Mouse (Mus musculus) midbrain, embryonic 16.5 days (tissue): ENCODE measurements around the gene Cbx4. TPM values are rescaled to one million over a fixed set of nuclear protein-coding genes. Genes with fewer than 3 reads are reported as not detected.
A peak's percentile ranks its signal among the peaks of the same experiment; 100 is the strongest.

Experiments
- ATAC-seq: fragments of 200-750 bp; cut with Nextera tagmentation; 2 replicates; pipeline ENCODE4 v1.8.0; 2017; ENCODE audit warnings: moderate TSS enrichment
- H3K27ac ChIP-seq: fragments of 300-500 bp; sonication (generic); 2 replicates; pipeline ENCODE4 v1.5.1; 2014; ENCODE audit warnings: mild to moderate bottlenecking, low read length, mixed read lengths
- H3K27me3 ChIP-seq: fragments of 300-500 bp; sonication (generic); 2 replicates; pipeline ENCODE4 v1.6.1; 2014; ENCODE audit warnings: low read depth, low read length, mixed read lengths; ENCODE audit not compliant: control insufficient read depth, insufficient read depth
- H3K36me3 ChIP-seq: fragments of 300-500 bp; sonication (generic); 2 replicates; pipeline ENCODE4 v1.6.1; 2014; ENCODE audit warnings: mild to moderate bottlenecking, low read length, moderate library complexity, mixed read lengths; ENCODE audit not compliant: control insufficient read depth, insufficient read depth
- H3K4me1 ChIP-seq: fragments of 300-500 bp; sonication (generic); 2 replicates; pipeline ENCODE4 v1.6.1; 2014; ENCODE audit warnings: mild to moderate bottlenecking, low read length, mixed read lengths; ENCODE audit not compliant: control insufficient read depth, insufficient read depth
- H3K4me2 ChIP-seq: fragments of 300-500 bp; sonication (generic); 2 replicates; pipeline ENCODE4 v1.6.1; 2014; ENCODE audit warnings: mild to moderate bottlenecking, low read length, mixed read lengths
- H3K4me3 ChIP-seq: fragments of 300-500 bp; sonication (generic); 2 replicates; pipeline ENCODE4 v1.5.1; 2014; ENCODE audit warnings: low read depth, mild to moderate bottlenecking, low read length, moderate library complexity, mixed read lengths
- H3K9ac ChIP-seq: fragments of 300-500 bp; sonication (generic); 2 replicates; pipeline ENCODE4 v1.6.1; 2014; ENCODE audit warnings: low read depth, low read length, mixed read lengths
- H3K9me3 ChIP-seq: fragments of 300-500 bp; sonication (generic); replicated peaks from 2 replicates; pipeline ENCODE4 v1.6.1; 2014; ENCODE audit warnings: mild to moderate bottlenecking, low read length, mixed read lengths; ENCODE audit not compliant: control insufficient read depth, poor library complexity, severe bottlenecking
- WGBS: fragments of 180-500 bp; shearing (Covaris S2); extraction: QIAGEN DNeasy Blood & Tissue Kit; methylation state at CpG from one replicate; pipeline ENCODE4 v1.1.7; 2014; 5-methylcytosine and 5-hydroxymethylcytosine counted together
- polyA plus RNA-seq: library from polyadenylated mRNA; unstranded; fragments of >200 nt; fragmentation: Nextera tagmentation; extraction: Ambion mirVana; gene quantifications from 2 replicates; pipeline ENCODE4 v1.2.1, GENCODE M21; 2015

Cbx4 gene
- polyA plus RNA-seq, 1 experiment from 2014 or later = 25.6 TPM

DNA sequence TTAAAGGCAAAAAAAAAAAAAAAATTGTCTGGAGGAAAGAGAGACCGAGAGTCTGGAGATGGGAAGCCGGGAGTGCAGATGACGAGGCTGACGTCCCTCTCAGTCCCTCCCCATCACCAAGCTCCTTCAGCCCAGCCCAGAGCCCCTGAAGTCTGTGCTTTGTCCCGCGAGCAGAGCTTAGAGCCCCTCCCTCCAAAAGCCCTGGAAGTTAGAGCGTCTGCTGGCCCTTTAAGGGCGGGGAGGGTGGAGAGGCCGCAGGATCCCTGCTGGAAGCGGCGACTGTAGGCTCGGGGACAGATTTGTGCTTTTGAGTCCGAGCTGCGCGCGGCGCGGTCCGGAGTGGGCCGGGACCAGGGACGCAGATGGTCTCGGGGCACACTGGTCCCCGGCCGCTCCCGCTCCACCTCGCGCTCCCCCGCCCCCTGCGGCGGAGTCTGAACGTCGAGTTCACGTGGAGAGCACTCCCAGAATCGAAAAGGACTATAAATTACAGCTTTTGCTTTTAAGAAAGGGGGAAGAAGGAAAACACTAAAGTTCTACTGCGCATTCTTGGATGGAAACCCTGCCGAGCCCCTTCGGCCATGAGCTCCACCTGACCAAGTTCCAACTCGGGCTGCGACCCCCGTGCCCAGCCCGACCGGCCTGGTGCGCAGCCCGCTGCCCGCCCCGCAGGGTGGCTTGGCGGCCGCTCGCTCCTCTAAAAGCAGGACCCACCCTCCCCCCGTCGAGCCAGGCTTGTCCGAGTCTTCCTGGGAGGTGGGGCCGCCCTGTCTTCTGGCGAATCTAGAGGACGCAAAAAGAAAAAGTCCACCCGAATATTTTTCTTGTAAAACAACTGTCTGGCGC is 48.9 kb downstream of the Cbx4 start:
- no peaks in the 10 kb centered on the region for H3K9me3 ChIP-seq
- H3K4me2 ChIP-seq = peak overlapping the region; percentile 64
- peaks cover 53% of the 10 kb centered on the region for H3K4me1 ChIP-seq
- ATAC-seq = no peak
- peak overlapping the region; percentile 55 for H3K9ac ChIP-seq
- 0 out of 2 replicates have a peak, but pooled peaks cover 5% of the 10 kb centered on the region for H3K36me3 ChIP-seq
- WGBS = 6% methylated on average over 57 of the region's 57 CpGs
- peaks cover 31% of the 10 kb centered on the region for H3K27me3 ChIP-seq
- H3K27ac ChIP-seq = no peak overlapping the region
- peak overlapping the region; percentile 39 for H3K4me3 ChIP-seq

DNA sequence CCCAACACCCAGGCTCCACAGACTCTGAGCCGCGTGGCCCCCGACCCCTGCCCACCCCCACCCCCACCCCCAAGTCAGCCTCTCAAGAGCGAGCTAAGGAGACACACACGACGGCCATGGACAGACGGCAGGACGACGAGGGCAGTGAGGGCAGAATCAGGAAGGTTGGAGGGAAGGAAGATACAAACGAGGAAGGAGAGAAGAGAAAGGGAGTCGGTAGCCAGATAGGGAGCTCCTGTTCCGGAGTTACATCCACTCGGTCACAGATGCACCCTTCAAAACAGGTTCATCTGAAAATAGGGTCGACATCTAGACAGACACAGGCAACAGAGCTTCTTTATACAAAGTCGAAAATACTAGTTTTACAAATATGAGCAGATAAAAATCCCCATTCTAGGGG is 49.6 kb downstream of the Cbx4 start:
- H3K9me3 ChIP-seq = no peaks in the 10 kb centered on the region
- no peak overlapping the region for H3K4me3 ChIP-seq
- ATAC-seq = no peak
- H3K4me2 ChIP-seq = no peak overlapping the region
- no peak overlapping the region for H3K27ac ChIP-seq
- 0 out of 2 replicates have a peak, but pooled peaks cover 5% of the 10 kb centered on the region for H3K36me3 ChIP-seq
- 12% methylated on average over 15 of the region's 15 CpGs for WGBS
- no peak overlapping the region for H3K9ac ChIP-seq
- H3K4me1 ChIP-seq = peaks cover 47% of the 10 kb centered on the region
- H3K27me3 ChIP-seq = peaks cover 31% of the 10 kb centered on the region

DNA sequence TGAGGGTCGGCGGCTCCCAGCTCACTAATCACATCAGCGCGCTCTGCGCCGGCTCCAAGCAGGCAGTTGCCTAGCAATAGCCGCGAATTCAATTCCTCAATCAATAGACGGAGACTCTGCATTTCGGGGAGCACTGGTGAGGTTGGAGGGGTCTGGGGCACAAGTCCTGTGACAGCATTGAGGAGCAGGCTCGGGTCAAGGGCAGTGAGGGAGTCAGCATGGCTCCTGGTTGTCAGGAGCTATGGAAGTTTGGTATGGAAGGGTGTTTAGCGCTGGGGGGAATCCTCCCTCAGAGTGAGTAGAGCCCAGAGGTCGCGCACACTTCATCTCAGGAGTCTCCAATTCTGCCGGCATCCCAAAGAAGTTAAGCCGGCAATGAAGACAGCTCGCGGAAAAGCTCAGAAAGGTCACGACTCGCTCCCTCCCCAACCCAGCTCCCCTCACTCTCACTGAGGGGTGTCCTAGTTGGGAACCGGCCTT is 50.3 kb downstream of the Cbx4 start:
- peak overlapping the region; percentile 20; the same call in 1 of the 2 replicates for H3K4me2 ChIP-seq
- H3K27ac ChIP-seq = no peak overlapping the region
- peaks cover 31% of the 10 kb centered on the region for H3K27me3 ChIP-seq
- no peaks in the 10 kb centered on the region for H3K9me3 ChIP-seq
- ATAC-seq = no peak
- WGBS = 5% methylated on average over 21 of the region's 21 CpGs
- 0 out of 2 replicates have a peak, but pooled peaks cover 5% of the 10 kb centered on the region for H3K36me3 ChIP-seq
- no peak overlapping the region for H3K9ac ChIP-seq
- H3K4me1 ChIP-seq = peaks cover 47% of the 10 kb centered on the region
- peak overlapping the region; percentile 8 for H3K4me3 ChIP-seq

DNA sequence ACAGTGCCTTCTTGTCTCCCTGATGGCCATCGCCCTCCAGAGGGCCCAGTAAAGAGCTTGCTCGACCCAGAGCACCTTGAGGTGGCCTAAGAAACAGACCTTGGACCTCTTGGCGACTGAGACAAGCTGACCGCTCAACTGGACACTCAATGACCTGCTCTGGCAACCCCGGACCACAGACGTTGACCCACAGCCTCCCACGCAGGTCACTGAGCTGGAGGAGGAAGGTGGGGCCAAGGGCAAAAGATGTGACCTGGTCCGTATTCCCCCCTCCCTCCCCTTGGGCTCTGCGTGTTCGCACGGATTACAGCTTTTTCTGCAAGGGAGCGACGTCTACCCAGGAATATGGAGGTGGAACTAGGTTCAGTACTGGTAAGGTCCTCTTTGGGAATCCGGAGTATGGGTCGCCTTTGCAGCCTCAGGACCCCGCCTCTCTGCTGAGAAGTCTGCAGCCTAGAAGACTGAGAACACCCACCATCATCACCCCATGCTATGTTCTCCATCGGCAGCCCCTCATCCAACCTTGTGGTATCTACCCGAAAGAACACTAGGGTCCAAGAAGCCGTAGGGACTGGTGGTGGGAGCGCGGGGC is 50.8 kb downstream of the Cbx4 start:
- peaks cover 31% of the 10 kb centered on the region for H3K27me3 ChIP-seq
- H3K4me1 ChIP-seq = peaks cover 47% of the 10 kb centered on the region
- no peak for ATAC-seq
- H3K27ac ChIP-seq = no peak overlapping the region
- H3K9ac ChIP-seq = no peak overlapping the region
- H3K4me3 ChIP-seq = peak overlapping the region; percentile 8
- H3K36me3 ChIP-seq = peaks cover 9% of the 10 kb centered on the region; the same call in 1 of the 2 replicates
- WGBS = 5% methylated on average over 21 of the region's 21 CpGs
- H3K4me2 ChIP-seq = peak overlapping the region; percentile 20; the same call in 1 of the 2 replicates
- no peaks in the 10 kb centered on the region for H3K9me3 ChIP-seq

DNA sequence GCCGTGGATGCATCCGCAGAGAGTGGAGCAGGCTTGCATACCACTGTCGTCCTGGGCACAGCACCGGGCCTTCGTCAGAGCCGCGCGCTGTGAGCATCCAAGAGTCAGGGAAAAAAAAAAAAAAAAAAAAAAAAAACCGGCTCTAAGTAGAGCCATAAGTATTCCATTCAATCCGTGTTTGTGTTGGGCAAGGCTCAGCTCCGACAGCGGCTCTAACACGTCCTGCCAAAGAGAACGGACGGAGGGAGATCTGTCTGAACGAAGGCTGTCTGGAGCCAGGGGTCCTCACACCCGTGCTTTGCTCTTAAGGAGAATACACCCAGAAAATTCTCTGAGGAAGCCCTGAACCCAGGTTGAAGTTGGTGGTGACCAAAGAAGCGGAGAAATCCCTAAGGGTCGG is 51.4 kb downstream of the Cbx4 start:
- Histone ChIP-seq H3K4me1 (peaks cover 43% of the 10 kb centered on the region), H3K27me3 (peaks cover 31% of the 10 kb centered on the region), H3K9me3 (no peaks in the 10 kb centered on the region), H3K36me3 (peaks cover 9% of the 10 kb centered on the region; the same call in 1 of the 2 replicates), H3K4me3 (no peak overlapping the region), H3K27ac (no peak overlapping the region), H3K4me2 (peak overlapping the region; percentile 32; the same call in 1 of the 2 replicates), H3K9ac (no peak overlapping the region)
- 13% methylated on average over 19 of the region's 19 CpGs for WGBS
- no peak for ATAC-seq

DNA sequence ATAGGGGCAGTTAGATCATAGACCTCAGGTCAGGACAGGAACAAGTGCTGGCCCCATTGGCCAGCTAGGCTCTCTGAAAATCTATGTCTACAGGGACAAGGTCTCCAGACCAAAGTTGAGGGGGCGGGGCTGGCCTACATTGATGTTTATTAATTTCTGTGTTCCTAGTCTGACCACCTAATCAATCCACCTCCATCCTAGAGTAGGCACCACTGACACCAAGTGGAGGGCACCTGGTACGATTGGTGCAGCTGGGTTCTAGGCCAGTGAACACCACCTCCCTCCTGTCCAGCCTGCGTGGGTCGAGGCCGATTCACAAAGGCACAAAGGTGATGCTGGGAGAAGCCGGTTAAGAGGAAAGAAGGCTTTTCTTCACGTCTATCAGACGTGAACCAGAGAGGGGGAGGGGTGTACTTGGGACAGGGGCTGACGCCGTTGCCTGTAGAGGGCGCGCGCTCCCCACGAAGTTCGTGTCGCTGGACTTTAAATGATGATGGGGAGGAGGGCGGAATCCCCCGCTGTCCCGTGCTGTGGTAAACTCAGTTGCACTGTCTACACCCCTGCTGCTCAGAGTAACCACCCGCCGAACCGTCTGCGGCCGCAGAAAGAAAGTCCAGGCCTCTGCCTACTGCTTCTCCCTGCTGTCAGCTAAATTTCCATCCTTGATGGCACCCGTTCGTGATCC is 52.0 kb downstream of the Cbx4 start:
- Histone ChIP-seq H3K9ac (no peak overlapping the region), H3K4me3 (no peak overlapping the region), H3K4me1 (peaks cover 37% of the 10 kb centered on the region), H3K4me2 (peak overlapping the region; percentile 32; the same call in 1 of the 2 replicates), H3K27ac (no peak overlapping the region), H3K36me3 (peaks cover 8% of the 10 kb centered on the region; the same call in 1 of the 2 replicates), H3K27me3 (peaks cover 29% of the 10 kb centered on the region), H3K9me3 (no peaks in the 10 kb centered on the region)
- 0 out of 2 replicates have a peak, but pooled peaks have one; percentile 12 for ATAC-seq
- 3% methylated on average over 26 of the region's 26 CpGs for WGBS

Other genes starting within 250 kb of the Cbx4 start
- gene Rbfox3, start 174.6 kb downstream of the Cbx4 start, polyA plus RNA-seq = 49.1 and 54.9 TPM in 2 replicates
- not detected in 2 replicates for gene Enpp7, start 98.0 kb downstream of the Cbx4 start, polyA plus RNA-seq
- gene Cbx2, start 63.3 kb downstream of the Cbx4 start, polyA plus RNA-seq = 13.3 and 18.0 TPM in 2 replicates
- gene Cbx8, start 45.3 kb downstream of the Cbx4 start, polyA plus RNA-seq = 8.5 and 8.6 TPM in 2 replicates
- gene Tbc1d16, start 142.3 kb upstream of the Cbx4 start, polyA plus RNA-seq = 47.7 and 56.7 TPM in 2 replicates
- 18.0 and 20.1 TPM in 2 replicates for gene Ccdc40, start 142.4 kb upstream of the Cbx4 start, polyA plus RNA-seq
- gene Gaa, start 181.7 kb upstream of the Cbx4 start, polyA plus RNA-seq = 102 and 120 TPM in 2 replicates
- gene Eif4a3, start 213.9 kb upstream of the Cbx4 start, polyA plus RNA-seq = 228 and 237 TPM in 2 replicates
- gene Card14, start 221.5 kb upstream of the Cbx4 start, polyA plus RNA-seq = 0.29 and 0.38 TPM in 2 replicates